Mouse (Mus musculus): ENCODE measurements around the gene Atp6v1g1. TPM values are rescaled to one million over a fixed set of nuclear protein-coding genes. Genes with fewer than 3 reads are reported as not detected.

The Atp6v1g1 gene
- 100 to 1,000 TPM; 124 to 125 TPM for total RNA-seq (2021)

- peak; percentile 94 for DNase-seq
Measured at GRCm38 (mm10) chr4:63544494-63545230, at the start of gene Atp6v1g1. TSS of gene Atp6v1g1 (plus strand) at chr4:63544772.

GRCm38 (mm10) chr4:63494967-63495914, 49.3 kb upstream of the Atp6v1g1 start:
- peak in 1 of 2 experiments; percentile 26 for DNase-seq

GRCm38 (mm10) chr4:63495915-63496278, 48.7 kb upstream of the Atp6v1g1 start, which contains the start of gene Whrn:
TSS of gene Whrn (minus strand) at chr4:63495991.
- peak; percentile 63 to 65 for DNase-seq

GRCm38 (mm10) chr4:63496312-63496711, 48.3 kb upstream of the Atp6v1g1 start:
- DNase-seq: no peak

- DNase-seq: no peak
Measured at GRCm38 (mm10) chr4:63498346-63498745, 46.2 kb upstream of the Atp6v1g1 start.

GRCm38 (mm10) chr4:63501050-63501449, 43.5 kb upstream of the Atp6v1g1 start:
- no peak for DNase-seq

- no peak for DNase-seq
Measured at GRCm38 (mm10) chr4:63503949-63504348, 40.6 kb upstream of the Atp6v1g1 start.

- DNase-seq: no peak
Measured at GRCm38 (mm10) chr4:63507478-63507877, 37.1 kb upstream of the Atp6v1g1 start.

- DNase-seq: peak; percentile 57 to 59
Measured at GRCm38 (mm10) chr4:63508232-63508631, 36.3 kb upstream of the Atp6v1g1 start.

GRCm38 (mm10) chr4:63512921-63513320, 31.7 kb upstream of the Atp6v1g1 start:
- no peak for DNase-seq

- DNase-seq: no peak
Measured at GRCm38 (mm10) chr4:63514454-63514984, 30.1 kb upstream of the Atp6v1g1 start.

GRCm38 (mm10) chr4:63515021-63515420, 29.6 kb upstream of the Atp6v1g1 start:
- DNase-seq: no peak

- no peak for DNase-seq
Measured at GRCm38 (mm10) chr4:63521813-63522419, 22.7 kb upstream of the Atp6v1g1 start.

GRCm38 (mm10) chr4:63525514-63525913, 19.1 kb upstream of the Atp6v1g1 start:
- no peak for DNase-seq

GRCm38 (mm10) chr4:63528946-63529345, 15.6 kb upstream of the Atp6v1g1 start:
- DNase-seq: peak; percentile 70 to 74

- no peak for DNase-seq
Measured at GRCm38 (mm10) chr4:63530409-63530808, 14.2 kb upstream of the Atp6v1g1 start.

- DNase-seq: no peak
Measured at GRCm38 (mm10) chr4:63537602-63538001, 7.0 kb upstream of the Atp6v1g1 start.

- DNase-seq: no peak
Measured at GRCm38 (mm10) chr4:63542209-63542608, 2.4 kb upstream of the Atp6v1g1 start.

GRCm38 (mm10) chr4:63543746-63544493, 652 bp upstream of the Atp6v1g1 start:
- DNase-seq: no peak

GRCm38 (mm10) chr4:63545231-63545958, 823 bp downstream of the Atp6v1g1 start:
- DNase-seq: no peak

GRCm38 (mm10) chr4:63546441-63547055, 2.0 kb downstream of the Atp6v1g1 start:
- no peak for DNase-seq

Data from layer of hippocampus, postnatal 36 days (tissue).